Mouse (Mus musculus) retina, postnatal 1 day (tissue): ENCODE results near the gene D630003M21Rik.

Experiments
- DNase-seq: peaks from one replicate; pipeline ENCODE4 v3.0.0-alpha.2; 2012

The D630003M21Rik gene

GRCm38 (mm10) chr2:158137771-158138170, 91.3 kb downstream of the D630003M21Rik start:
- DNase-seq, result no peak

GRCm38 (mm10) chr2:158136205-158136604, 92.8 kb downstream of the D630003M21Rik start:
- DNase-seq, result no peak

GRCm38 (mm10) chr2:158133050-158133449, 96.0 kb downstream of the D630003M21Rik start:
- DNase-seq, result no peak
